Mouse (Mus musculus) lung, postnatal 0 days (tissue): Measurements from ENCODE around the gene Ticrr.

Source experiments
- CTCF ChIP-seq: IDR thresholded peaks from 2 replicates; pipeline ENCODE4 v1.5.1; 2016; ENCODE audit warnings: antibody characterized with exemption, mild to moderate bottlenecking
- EP300 ChIP-seq: IDR thresholded peaks from 2 replicates; pipeline ENCODE4 v1.6.1; 2016; ENCODE audit warnings: antibody characterized with exemption, mild to moderate bottlenecking, control low read depth

DNA sequence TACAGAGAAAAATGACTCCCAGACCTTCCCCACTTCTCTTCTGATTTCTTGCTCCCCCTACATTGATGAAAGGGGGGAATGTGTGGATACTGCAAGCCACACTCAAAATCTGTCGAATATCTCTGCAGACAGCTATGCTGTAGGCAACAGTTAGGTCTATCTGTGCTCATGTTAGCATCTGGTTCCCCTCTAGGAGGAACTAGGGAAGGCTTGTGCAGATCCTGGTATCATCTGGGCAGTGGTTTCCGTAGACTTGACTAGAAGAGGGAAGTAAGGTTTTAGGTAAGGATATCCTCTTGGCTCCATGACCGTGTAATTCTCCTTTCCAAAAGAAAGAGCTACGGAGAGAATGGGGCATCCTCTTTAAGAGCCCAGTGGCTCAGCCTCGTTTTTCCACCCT is 84.6 kb downstream of the Ticrr start:
- TF ChIP-seq CTCF (no peak), EP300 (no peak)
